Mouse (Mus musculus): Measurements from ENCODE around the gene Prkca. TPM values are rescaled to one million over a fixed set of nuclear protein-coding genes. Genes with fewer than 3 reads are reported as not detected.

Prkca gene
- polyA plus RNA-seq, 1 experiment from 2014 or later: 13.5 TPM

DNA sequence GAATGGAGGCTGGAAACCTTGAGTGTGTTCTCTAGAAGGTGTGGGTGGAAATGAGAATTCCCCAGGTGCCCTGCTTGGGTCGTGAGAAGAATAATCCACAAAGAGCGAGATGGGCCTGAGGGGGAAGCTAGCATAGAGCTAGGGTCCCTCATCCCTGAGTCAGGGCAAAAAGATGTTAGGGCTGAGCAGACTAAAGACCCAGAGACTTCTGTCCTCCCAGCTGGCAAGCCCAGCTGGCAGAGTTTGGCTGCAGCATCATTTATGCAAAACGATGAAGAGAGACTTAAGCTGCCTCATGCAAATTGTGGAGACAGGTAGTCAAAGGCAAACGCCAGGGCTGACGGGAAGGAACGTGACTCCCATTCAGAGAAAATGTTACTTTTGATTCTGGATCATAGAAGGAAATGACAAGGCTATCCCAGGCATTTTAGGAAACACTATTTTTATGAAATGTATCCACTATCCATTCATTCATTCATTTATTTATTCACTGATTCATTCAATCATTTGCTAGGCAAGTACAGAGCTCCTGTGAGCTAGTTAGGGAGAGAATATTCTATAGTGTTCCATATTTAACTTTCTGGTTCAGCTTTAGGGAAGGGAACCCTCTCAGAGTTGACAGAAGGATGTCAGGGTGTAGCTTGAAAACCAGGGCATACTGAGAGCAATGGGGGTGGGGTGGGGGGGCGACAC lies 139.4 kb downstream of the Prkca start:
- ATAC-seq (ENCODE audit: low read depth) (no peak), DNase-seq (ENCODE audit: low spot score) (no peak)
- 67% methylated on average over 7 of the region's 7 CpGs for WGBS
- no peak overlapping the region for H3K27ac ChIP-seq (replicated peaks; ENCODE audit: low read depth, low read length)
- H3K9ac ChIP-seq (ENCODE audit: low read depth, low read length): no peak overlapping the region
- no peaks in the 10 kb centered on the region for H3K36me3 ChIP-seq (ENCODE audit: control insufficient read depth, insufficient read depth, low read length)
- no peaks in the 10 kb centered on the region for H3K4me1 ChIP-seq (ENCODE audit: control insufficient read depth, insufficient read depth, low read length)
- no peak overlapping the region for H3K4me3 ChIP-seq (ENCODE audit: low read depth, low read length)
- no peak overlapping the region for H3K4me2 ChIP-seq (ENCODE audit: low read depth, low read length)
- H3K9me3 ChIP-seq (ENCODE audit: control insufficient read depth, low read length): no peaks in the 10 kb centered on the region
- no peaks in the 10 kb centered on the region for H3K27me3 ChIP-seq (replicated peaks; ENCODE audit: control insufficient read depth, insufficient read depth, low read length)

DNA sequence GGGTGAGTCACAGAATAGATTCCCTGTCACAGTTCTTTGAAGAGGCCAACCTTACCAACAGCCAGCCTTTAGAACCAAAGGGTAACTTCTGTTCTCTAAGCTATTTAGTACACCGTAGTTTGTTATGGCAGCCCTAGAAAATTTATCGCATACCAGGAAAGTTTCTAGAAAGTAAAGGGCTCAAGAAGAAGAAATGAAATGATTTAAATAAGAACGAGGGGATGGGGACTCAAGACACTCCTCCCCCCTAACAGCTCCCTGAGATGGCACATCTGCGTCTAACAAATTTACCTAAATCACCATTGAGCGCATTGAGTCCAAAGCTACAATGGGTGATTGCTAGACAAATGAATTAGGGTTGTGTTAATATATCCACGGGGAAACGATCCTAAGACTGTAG lies 140.9 kb downstream of the Prkca start:
- ATAC-seq (ENCODE audit: low read depth) (no peak), DNase-seq (ENCODE audit: low spot score) (no peak)
- H3K27me3 ChIP-seq (replicated peaks; ENCODE audit: control insufficient read depth, insufficient read depth, low read length): no peaks in the 10 kb centered on the region
- H3K9ac ChIP-seq (ENCODE audit: low read depth, low read length): no peak overlapping the region
- no peaks in the 10 kb centered on the region for H3K36me3 ChIP-seq (ENCODE audit: control insufficient read depth, insufficient read depth, low read length)
- no peak overlapping the region for H3K4me3 ChIP-seq (ENCODE audit: low read depth, low read length)
- no peak overlapping the region for H3K27ac ChIP-seq (replicated peaks; ENCODE audit: low read depth, low read length)
- H3K9me3 ChIP-seq (ENCODE audit: control insufficient read depth, low read length): no peaks in the 10 kb centered on the region
- 90% methylated on average over 7 of the region's 7 CpGs for WGBS
- H3K4me1 ChIP-seq (ENCODE audit: control insufficient read depth, insufficient read depth, low read length): no peaks in the 10 kb centered on the region
- H3K4me2 ChIP-seq (ENCODE audit: low read depth, low read length): no peak overlapping the region

DNA sequence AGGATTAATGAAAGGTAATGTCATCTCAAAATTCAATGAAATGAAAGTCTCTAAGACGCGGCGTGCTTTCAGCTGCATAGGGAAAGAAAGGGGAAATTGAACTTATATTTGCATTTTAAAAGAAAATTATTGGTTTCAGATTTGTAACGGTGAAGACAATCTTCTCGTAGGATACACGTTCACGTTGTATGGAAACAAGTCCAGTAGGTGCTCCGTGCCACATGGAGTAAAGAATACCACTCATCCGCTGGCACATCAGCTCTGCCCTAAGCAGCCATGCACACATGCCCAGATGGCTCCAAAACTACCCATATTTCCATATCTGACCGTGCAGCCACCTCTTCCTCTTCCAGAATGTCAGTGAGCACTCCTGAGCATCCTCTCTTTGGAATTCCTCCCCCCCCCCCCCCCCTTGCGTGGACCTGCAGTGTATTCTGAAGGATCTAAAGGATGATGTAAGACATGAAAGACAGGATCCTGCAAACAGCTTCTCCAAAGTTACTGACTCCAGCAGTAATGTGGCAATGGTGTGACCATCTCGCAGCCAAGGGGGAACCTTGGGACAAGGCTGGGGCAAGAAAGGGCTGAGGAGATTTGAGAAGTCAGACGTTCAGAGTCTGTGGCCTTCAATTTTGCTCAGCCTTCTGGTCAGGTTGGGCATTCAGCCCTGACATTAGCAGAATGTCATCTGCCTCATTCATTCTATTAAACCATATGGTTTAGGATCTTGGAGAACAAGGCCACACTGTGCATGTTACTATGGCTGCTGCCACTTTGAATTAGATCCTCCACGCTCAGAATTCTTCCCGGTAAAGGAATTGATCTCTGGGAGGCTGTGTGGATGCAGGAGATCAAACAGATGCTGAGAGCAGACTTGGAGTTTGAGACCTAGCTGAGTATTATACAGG lies 142.8 kb downstream of the Prkca start:
- Histone ChIP-seq H3K27me3 (replicated peaks; ENCODE audit: control insufficient read depth, insufficient read depth, low read length) (no peaks in the 10 kb centered on the region), H3K9me3 (ENCODE audit: control insufficient read depth, low read length) (no peaks in the 10 kb centered on the region), H3K36me3 (ENCODE audit: control insufficient read depth, insufficient read depth, low read length) (no peaks in the 10 kb centered on the region), H3K27ac (replicated peaks; ENCODE audit: low read depth, low read length) (no peak overlapping the region), H3K4me3 (ENCODE audit: low read depth, low read length) (no peak overlapping the region), H3K9ac (ENCODE audit: low read depth, low read length) (no peak overlapping the region), H3K4me2 (ENCODE audit: low read depth, low read length) (no peak overlapping the region), H3K4me1 (ENCODE audit: control insufficient read depth, insufficient read depth, low read length) (peaks cover 4% of the 10 kb centered on the region; the same call in 1 of the 2 replicates)
- no peak for ATAC-seq (ENCODE audit: low read depth)
- WGBS: 85% methylated on average over 15 of the region's 15 CpGs
- no peak for DNase-seq (ENCODE audit: low spot score)

DNA sequence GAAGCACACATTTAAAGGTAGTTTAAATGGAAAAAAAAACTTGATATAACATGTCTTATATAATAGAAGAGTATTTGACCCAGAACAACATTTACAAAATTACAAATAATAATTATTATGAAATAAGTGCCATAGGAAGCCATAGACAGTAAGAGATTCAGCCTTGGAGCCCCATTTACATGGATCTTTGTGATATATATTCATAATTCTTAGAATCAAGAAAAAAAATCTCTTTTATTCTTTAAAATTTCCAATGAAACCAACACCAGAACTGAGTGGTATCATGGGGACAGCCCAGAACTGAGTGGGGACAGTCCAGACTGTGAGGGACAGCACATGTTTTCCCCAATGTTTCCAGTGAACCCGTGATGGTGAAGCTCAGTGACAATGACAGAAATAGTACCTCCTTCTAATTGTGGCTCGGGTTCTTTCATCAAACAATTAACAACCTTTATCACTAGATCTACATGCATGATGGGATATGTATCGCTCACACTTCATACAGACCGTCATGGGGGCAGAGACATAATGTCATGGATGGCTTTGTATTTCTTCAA lies 144.2 kb downstream of the Prkca start:
- ATAC-seq (ENCODE audit: low read depth) (no peak), DNase-seq (ENCODE audit: low spot score) (no peak)
- H3K36me3 ChIP-seq (ENCODE audit: control insufficient read depth, insufficient read depth, low read length): no peaks in the 10 kb centered on the region
- no peaks in the 10 kb centered on the region for H3K27me3 ChIP-seq (replicated peaks; ENCODE audit: control insufficient read depth, insufficient read depth, low read length)
- H3K4me3 ChIP-seq (ENCODE audit: low read depth, low read length): no peak overlapping the region
- no peak overlapping the region for H3K9ac ChIP-seq (ENCODE audit: low read depth, low read length)
- no peak overlapping the region for H3K27ac ChIP-seq (replicated peaks; ENCODE audit: low read depth, low read length)
- no peak overlapping the region for H3K4me2 ChIP-seq (ENCODE audit: low read depth, low read length)
- H3K9me3 ChIP-seq (ENCODE audit: control insufficient read depth, low read length): no peaks in the 10 kb centered on the region
- 84% methylated on average over 4 of the region's 4 CpGs for WGBS
- H3K4me1 ChIP-seq (ENCODE audit: control insufficient read depth, insufficient read depth, low read length): peaks cover 4% of the 10 kb centered on the region; the same call in 1 of the 2 replicates

DNA sequence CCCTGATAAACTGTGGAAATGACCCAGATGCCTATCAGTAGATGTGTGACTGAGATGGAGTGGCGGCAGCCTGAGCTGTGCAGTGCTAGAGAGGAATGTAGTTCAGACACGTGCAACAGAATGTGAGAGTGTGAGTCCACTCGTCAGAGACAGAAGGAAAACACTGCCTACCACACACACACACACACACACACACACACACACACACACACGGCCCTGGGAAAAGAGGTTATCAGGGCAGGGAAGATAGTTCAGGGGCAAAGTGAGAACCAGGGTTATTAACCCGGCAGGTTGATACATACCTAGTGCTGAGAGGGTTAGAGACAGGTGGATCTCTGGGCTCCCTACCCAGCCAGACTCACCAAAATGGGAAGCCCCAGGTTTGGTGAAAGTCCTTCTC lies 145.1 kb downstream of the Prkca start:
- Histone ChIP-seq H3K9me3 (ENCODE audit: control insufficient read depth, low read length) (no peaks in the 10 kb centered on the region), H3K9ac (ENCODE audit: low read depth, low read length) (no peak overlapping the region), H3K36me3 (ENCODE audit: control insufficient read depth, insufficient read depth, low read length) (no peaks in the 10 kb centered on the region), H3K4me1 (ENCODE audit: control insufficient read depth, insufficient read depth, low read length) (peaks cover 4% of the 10 kb centered on the region; the same call in 1 of the 2 replicates), H3K4me3 (ENCODE audit: low read depth, low read length) (no peak overlapping the region), H3K27ac (replicated peaks; ENCODE audit: low read depth, low read length) (no peak overlapping the region), H3K4me2 (ENCODE audit: low read depth, low read length) (no peak overlapping the region), H3K27me3 (replicated peaks; ENCODE audit: control insufficient read depth, insufficient read depth, low read length) (no peaks in the 10 kb centered on the region)
- no peak for DNase-seq (ENCODE audit: low spot score)
- ATAC-seq (ENCODE audit: low read depth): no peak
- 56% methylated on average over 5 of the region's 5 CpGs for WGBS

DNA sequence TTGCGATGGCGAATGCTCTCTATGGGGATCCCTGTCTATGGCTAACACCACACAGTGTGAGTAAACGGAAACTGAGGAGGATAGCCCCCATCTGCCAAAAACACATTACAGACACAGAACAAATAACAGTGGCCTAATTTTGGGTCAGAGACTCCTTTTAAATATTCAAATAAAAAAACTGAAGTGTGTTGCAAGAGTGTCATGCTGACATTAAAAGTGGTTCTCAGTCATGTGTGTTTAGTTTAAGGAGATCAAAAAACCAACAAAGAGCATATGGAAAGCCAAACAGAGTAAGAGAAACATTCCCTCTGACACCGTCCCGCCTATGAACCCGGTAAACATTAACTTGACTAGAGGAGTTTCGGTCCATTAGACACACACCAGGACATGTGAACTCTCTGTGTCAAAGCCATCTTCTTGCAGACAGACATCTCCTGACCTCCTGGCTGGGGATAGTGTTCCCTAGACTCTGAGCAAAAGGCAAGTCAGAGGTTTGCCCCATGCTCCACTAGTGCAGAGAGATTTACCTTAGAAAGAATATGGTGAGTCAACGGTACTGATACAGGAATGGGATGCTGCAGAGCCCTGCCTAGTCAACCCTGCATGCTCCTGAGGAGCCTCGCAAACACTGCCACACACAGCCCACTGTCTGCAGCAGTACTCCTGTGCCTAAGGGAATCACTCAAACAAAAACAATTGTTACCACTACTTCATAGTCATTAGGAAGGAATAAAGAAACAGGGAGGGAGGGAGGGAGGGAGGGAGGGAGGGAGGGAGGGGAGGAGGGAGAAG lies 146.1 kb downstream of the Prkca start:
- no peak for DNase-seq (ENCODE audit: low spot score)
- no peak overlapping the region for H3K27ac ChIP-seq (replicated peaks; ENCODE audit: low read depth, low read length)
- ATAC-seq (ENCODE audit: low read depth): no peak
- WGBS: 50% methylated on average over 9 of the region's 9 CpGs
- H3K9ac ChIP-seq (ENCODE audit: low read depth, low read length): no peak overlapping the region
- no peaks in the 10 kb centered on the region for H3K9me3 ChIP-seq (ENCODE audit: control insufficient read depth, low read length)
- no peaks in the 10 kb centered on the region for H3K27me3 ChIP-seq (replicated peaks; ENCODE audit: control insufficient read depth, insufficient read depth, low read length)
- H3K4me2 ChIP-seq (ENCODE audit: low read depth, low read length): no peak overlapping the region
- H3K4me1 ChIP-seq (ENCODE audit: control insufficient read depth, insufficient read depth, low read length): peaks cover 4% of the 10 kb centered on the region; the same call in 1 of the 2 replicates
- H3K4me3 ChIP-seq (ENCODE audit: low read depth, low read length): no peak overlapping the region
- no peaks in the 10 kb centered on the region for H3K36me3 ChIP-seq (ENCODE audit: control insufficient read depth, insufficient read depth, low read length)

DNA sequence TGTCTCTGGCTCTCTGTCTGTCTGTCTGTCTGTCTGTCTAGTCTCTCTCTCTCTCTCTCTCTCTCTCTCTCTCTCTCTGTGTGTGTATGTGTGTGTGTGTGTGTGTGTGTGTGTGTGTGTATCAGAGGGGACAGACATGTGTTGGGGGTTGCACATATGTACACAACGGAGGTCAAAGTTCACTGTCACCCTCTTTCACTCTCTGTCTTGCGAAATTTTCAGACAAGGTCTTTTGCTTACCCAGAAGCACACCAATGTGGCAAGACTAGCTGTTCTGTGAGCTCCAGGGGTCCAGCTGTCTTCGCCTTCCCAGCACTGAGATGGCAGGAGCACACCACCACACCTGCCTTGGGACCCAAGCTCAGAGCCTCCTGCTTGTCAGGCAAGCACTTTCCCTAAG lies 146.9 kb downstream of the Prkca start:
- Histone ChIP-seq H3K4me1 (ENCODE audit: control insufficient read depth, insufficient read depth, low read length) (peaks cover 4% of the 10 kb centered on the region; the same call in 1 of the 2 replicates), H3K27ac (replicated peaks; ENCODE audit: low read depth, low read length) (no peak overlapping the region), H3K4me3 (ENCODE audit: low read depth, low read length) (no peak overlapping the region), H3K9me3 (ENCODE audit: control insufficient read depth, low read length) (no peaks in the 10 kb centered on the region), H3K4me2 (ENCODE audit: low read depth, low read length) (no peak overlapping the region), H3K27me3 (replicated peaks; ENCODE audit: control insufficient read depth, insufficient read depth, low read length) (no peaks in the 10 kb centered on the region), H3K9ac (ENCODE audit: low read depth, low read length) (no peak overlapping the region), H3K36me3 (ENCODE audit: control insufficient read depth, insufficient read depth, low read length) (no peaks in the 10 kb centered on the region)
- WGBS: 88% methylated on average over 3 of the region's 3 CpGs
- DNase-seq (ENCODE audit: low spot score): no peak
- no peak for ATAC-seq (ENCODE audit: low read depth)

DNA sequence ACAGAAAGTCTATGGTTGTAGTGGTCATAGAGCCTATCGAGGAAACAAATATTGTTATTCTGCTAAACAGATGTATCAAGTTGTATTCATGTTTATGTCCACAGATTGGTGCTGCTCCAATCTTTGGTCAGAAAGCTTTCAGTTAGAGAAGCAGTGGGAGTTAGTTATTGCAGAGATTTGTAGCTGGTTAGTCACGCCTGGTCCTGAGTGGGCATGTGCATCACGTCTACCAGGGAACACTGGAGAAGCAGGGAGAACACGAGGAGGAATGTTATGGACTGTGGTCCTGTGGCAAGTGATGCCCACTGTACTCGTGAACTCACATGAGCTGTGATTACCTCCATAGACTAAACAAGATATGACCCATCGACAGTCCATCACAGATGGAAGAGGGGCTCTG lies 153.4 kb downstream of the Prkca start:
- WGBS: 88% methylated on average over 6 of the region's 6 CpGs
- H3K27ac ChIP-seq (replicated peaks; ENCODE audit: low read depth, low read length): no peak overlapping the region
- H3K9ac ChIP-seq (ENCODE audit: low read depth, low read length): no peak overlapping the region
- H3K36me3 ChIP-seq (ENCODE audit: control insufficient read depth, insufficient read depth, low read length): no peaks in the 10 kb centered on the region
- ATAC-seq (ENCODE audit: low read depth) (no peak), DNase-seq (ENCODE audit: low spot score) (no peak)
- H3K27me3 ChIP-seq (replicated peaks; ENCODE audit: control insufficient read depth, insufficient read depth, low read length): no peaks in the 10 kb centered on the region
- H3K9me3 ChIP-seq (ENCODE audit: control insufficient read depth, low read length): no peaks in the 10 kb centered on the region
- H3K4me3 ChIP-seq (ENCODE audit: low read depth, low read length): no peak overlapping the region
- H3K4me2 ChIP-seq (ENCODE audit: low read depth, low read length): no peak overlapping the region
- no peaks in the 10 kb centered on the region for H3K4me1 ChIP-seq (ENCODE audit: control insufficient read depth, insufficient read depth, low read length)

All from embryonic facial prominence, embryonic 14.5 days (tissue).